Mouse (Mus musculus) intestine, embryonic 16.5 days (tissue): ENCODE results near the gene Zfp512b. TPM values are rescaled to one million over a fixed set of nuclear protein-coding genes. Genes with fewer than 3 reads are reported as not detected.

Experiments used
- ATAC-seq: fragments of 200-750 bp; cut with Nextera tagmentation; 2 replicates; pipeline ENCODE4 v1.8.0; 2017; ENCODE audit warnings: moderate TSS enrichment, moderate library complexity
- H3K27ac ChIP-seq: fragments of 300-500 bp; sonication (generic); 2 replicates; pipeline ENCODE4 v1.5.1; 2014; ENCODE audit warnings: mild to moderate bottlenecking, low read length
- H3K27me3 ChIP-seq: fragments of 300-500 bp; sonication (generic); replicated peaks from 2 replicates; pipeline ENCODE4 v1.6.1; 2014; ENCODE audit warnings: low read length, control low read depth, mixed read lengths; ENCODE audit not compliant: control insufficient read depth, insufficient read depth
- H3K36me3 ChIP-seq: fragments of 300-500 bp; sonication (generic); 2 replicates; pipeline ENCODE4 v1.6.1; 2014; ENCODE audit warnings: low read length, control low read depth; ENCODE audit not compliant: control insufficient read depth, insufficient read depth
- H3K4me1 ChIP-seq: fragments of 300-500 bp; sonication (generic); 2 replicates; pipeline ENCODE4 v1.6.1; 2014; ENCODE audit warnings: low read length, control low read depth, mixed read lengths; ENCODE audit not compliant: control insufficient read depth, insufficient read depth
- H3K4me2 ChIP-seq: fragments of 300-500 bp; sonication (generic); 2 replicates; pipeline ENCODE4 v1.6.1; 2014; ENCODE audit warnings: low read depth, low read length, control low read depth
- H3K4me3 ChIP-seq: fragments of 300-500 bp; sonication (generic); 2 replicates; pipeline ENCODE4 v1.5.1; 2014; ENCODE audit warnings: mild to moderate bottlenecking, low read length
- H3K9ac ChIP-seq: fragments of 300-500 bp; sonication (generic); 2 replicates; pipeline ENCODE4 v1.6.1; 2014; ENCODE audit warnings: low read depth, low read length
- H3K9me3 ChIP-seq: fragments of 300-500 bp; sonication (generic); 2 replicates; pipeline ENCODE4 v1.6.1; 2016; ENCODE audit warnings: low read length, control low read depth; ENCODE audit not compliant: control insufficient read depth
- WGBS: fragments of 180-500 bp; shearing (Covaris S2); extraction: QIAGEN DNeasy Blood & Tissue Kit; methylation state at CpG from one replicate; pipeline ENCODE4 v1.1.7; 2014; 5-methylcytosine and 5-hydroxymethylcytosine counted together
- polyA plus RNA-seq: library from polyadenylated mRNA; unstranded; fragments of >200 nt; fragmentation: Nextera tagmentation; extraction: Ambion mirVana; gene quantifications from 2 replicates; pipeline ENCODE4 v1.2.1, GENCODE M21; 2015

Gene Zfp512b
- polyA plus RNA-seq, 1 experiment from 2014 or later: 20.5 TPM

DNA sequence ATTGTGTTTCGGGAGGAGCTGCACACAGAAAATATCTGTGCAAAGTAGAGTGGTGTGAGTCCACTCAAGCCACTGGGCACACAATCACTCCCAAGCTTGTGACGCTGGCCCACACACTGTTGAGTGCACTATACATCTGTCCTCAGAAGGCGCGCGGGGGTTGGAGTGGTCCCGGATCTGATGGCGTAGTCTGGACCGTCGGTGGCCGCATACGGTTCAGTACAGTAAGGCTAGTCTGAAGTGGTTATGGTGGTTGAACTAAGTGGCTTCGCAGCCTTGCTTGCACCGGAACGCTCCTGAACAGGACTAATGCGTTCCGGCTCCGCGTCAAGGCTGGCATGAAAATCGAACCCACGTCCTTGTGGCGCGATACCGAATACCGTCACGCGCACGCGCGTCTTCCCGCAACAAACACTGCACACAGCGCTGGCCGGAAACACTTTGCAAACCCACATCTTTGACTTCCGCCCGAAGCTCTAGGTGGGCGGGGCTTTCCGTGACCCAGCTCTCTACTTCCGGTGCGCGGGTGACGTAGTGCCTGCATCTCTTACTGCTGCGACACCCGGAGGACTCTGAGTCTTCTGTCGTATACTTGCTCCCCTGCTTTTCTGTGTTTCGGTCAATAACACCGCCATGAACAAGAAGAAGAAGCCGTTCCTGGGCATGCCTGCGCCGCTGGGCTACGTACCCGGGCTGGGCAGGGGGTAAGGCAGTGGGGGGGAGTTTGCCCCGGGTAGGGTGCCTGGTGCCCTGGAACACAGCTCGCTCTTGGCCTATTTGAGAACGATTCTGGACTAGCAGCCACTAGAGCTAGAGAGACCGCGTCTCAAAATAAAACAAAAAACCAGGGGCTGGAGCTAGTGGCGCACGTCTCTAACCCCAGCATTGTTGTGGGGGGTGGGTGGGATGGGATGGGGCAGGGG lies 8.5 kb upstream of the Zfp512b start:
- Histone ChIP-seq H3K27me3 (no peaks in the 10 kb centered on the region), H3K9ac (peak overlapping the region; percentile 79), H3K4me1 (peaks cover 22% of the 10 kb centered on the region), H3K9me3 (no peaks in the 10 kb centered on the region), H3K36me3 (0 out of 2 replicates have a peak, but pooled peaks cover 1% of the 10 kb centered on the region), H3K4me2 (peak overlapping the region; percentile 90), H3K4me3 (peak overlapping the region; percentile 72), H3K27ac (peak overlapping the region; percentile 75)
- 1% methylated on average over 57 of the region's 57 CpGs for WGBS
- peak; percentile 92 for ATAC-seq

DNA sequence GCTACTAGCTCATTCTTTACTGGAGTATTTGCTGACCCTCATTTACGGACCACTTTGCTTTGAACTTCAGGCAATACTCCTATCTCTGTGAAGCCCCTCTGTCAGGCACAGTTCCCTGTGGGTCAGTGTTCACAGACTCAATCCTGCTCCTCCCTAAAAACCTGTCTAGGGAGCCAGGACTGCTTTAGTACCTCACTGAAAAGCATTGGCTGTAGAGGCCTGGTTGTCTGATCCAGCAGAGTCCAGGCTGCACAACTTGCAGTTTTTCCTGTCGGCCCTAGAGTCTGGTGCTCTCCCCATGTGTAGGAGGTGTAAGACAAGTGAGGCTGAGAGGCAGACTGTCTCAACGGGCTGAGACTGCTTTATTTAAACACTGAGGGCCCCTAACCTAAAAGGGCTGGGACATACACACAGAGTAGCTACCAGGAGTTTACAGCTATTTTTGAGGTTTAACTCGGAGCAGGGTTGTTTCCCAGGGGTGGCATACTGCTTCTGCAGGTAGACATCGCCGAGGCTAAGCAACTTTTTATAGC lies 7.7 kb upstream of the Zfp512b start:
- no peak for ATAC-seq
- H3K9me3 ChIP-seq: no peaks in the 10 kb centered on the region
- H3K27me3 ChIP-seq: no peaks in the 10 kb centered on the region
- H3K4me2 ChIP-seq: peak overlapping the region; percentile 90
- H3K36me3 ChIP-seq: 0 out of 2 replicates have a peak, but pooled peaks cover 2% of the 10 kb centered on the region
- peak overlapping the region; percentile 75; the same call in 1 of the 2 replicates for H3K27ac ChIP-seq
- WGBS: 60% methylated on average over 6 of the region's 6 CpGs
- H3K9ac ChIP-seq: peak overlapping the region; percentile 79
- H3K4me3 ChIP-seq: peak overlapping the region; percentile 72
- peaks cover 22% of the 10 kb centered on the region for H3K4me1 ChIP-seq

DNA sequence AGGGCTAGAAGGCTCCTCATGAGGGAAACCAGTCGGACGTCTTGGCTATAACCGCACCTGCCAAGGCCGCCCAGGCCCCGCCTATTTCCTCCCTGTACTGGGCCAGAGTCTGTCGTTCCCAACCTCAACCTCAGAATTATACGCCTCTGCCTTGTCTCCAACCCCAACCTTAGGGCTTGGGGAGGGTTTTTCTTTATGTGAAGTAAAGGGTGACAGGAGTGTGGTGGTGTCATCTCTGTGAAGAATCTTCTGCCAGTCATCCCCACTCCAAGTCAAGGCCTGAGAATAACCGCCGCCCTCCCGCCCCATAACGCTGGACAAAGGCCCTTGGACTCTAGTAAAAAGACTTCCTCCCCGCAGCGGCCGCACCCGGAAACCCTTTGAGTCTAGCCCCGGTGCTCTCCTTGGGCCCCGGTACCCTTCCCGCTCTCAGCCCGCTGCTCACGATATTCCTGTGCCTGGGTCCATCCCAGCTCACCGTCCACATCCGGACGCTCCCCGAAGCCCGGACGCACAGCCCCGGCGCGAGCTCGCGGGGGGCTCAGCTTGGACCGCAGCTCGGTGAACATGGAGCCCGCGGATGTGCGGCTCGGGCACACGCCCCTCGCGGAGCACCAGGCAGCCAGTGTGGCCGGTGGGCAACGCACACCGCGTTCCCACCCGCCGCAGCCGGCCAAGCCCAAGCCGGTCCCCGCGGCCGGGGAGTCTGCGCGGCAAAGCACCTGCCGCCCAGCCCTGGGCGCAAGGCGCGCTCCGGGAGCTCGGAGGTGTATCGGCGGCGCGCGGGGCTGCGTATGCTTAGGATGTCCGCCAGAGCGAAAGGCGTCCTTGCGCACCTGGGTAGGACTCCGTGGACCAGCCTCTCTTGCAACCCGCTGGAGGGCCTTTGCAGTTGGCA lies 6.1 kb upstream of the Zfp512b start, which contains the start of gene Samd10:
Gene Samd10, minus strand, starts transcription at position 759 of the 898 bp plus-strand sequence.
- peaks cover 22% of the 10 kb centered on the region for H3K4me1 ChIP-seq
- H3K4me2 ChIP-seq: peak within 1 kb of the TSS; percentile 85
- no peaks in the 10 kb centered on the region for H3K9me3 ChIP-seq
- peak within 1 kb of the TSS; percentile 94 for H3K27ac ChIP-seq
- ATAC-seq: peak; percentile 65
- 0 out of 2 replicates have a peak, but pooled peaks cover 2% of the 10 kb centered on the region for H3K36me3 ChIP-seq
- H3K4me3 ChIP-seq: peak within 1 kb of the TSS; percentile 71
- H3K27me3 ChIP-seq: no peaks in the 10 kb centered on the region
- H3K9ac ChIP-seq: peak within 1 kb of the TSS; percentile 87
- 2% methylated on average over 71 of the region's 71 CpGs for WGBS

DNA sequence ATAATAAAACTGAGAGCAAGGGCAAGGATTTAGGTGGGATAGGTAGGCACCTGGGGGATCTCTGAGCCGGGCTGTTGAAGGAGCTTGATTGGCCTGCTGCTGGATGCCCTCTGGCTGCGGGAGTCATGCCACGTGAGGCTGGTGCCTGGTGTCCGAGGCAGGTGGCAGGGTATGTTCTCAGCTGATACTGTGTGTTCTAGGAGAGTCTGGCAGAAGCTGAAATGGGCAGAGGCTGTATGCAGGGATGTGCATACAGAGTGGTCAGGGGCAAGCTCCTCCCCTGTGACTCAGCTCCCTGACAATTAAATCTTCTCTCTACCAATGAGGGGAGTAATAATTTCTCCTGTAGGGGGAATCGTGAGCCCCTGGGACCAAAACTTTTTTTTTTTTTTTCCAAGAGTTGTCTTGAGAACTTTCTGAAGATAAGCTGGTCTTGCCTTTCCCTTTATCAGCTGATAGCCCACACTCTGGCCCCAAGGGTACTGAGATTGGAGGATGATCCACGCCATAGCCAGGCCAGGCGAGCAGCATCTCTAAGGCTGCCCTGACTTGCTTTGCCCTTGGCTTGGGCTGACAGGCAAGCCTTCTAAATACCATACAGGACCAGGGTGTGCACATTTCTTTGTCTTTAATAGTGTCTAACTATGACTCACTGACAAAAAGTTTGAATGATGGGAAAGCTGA lies 4.9 kb upstream of the Zfp512b start:
- Histone ChIP-seq H3K27ac (0 out of 2 replicates have a peak overlapping the region, but pooled peaks have one; percentile 3), H3K4me2 (no peak overlapping the region)

DNA sequence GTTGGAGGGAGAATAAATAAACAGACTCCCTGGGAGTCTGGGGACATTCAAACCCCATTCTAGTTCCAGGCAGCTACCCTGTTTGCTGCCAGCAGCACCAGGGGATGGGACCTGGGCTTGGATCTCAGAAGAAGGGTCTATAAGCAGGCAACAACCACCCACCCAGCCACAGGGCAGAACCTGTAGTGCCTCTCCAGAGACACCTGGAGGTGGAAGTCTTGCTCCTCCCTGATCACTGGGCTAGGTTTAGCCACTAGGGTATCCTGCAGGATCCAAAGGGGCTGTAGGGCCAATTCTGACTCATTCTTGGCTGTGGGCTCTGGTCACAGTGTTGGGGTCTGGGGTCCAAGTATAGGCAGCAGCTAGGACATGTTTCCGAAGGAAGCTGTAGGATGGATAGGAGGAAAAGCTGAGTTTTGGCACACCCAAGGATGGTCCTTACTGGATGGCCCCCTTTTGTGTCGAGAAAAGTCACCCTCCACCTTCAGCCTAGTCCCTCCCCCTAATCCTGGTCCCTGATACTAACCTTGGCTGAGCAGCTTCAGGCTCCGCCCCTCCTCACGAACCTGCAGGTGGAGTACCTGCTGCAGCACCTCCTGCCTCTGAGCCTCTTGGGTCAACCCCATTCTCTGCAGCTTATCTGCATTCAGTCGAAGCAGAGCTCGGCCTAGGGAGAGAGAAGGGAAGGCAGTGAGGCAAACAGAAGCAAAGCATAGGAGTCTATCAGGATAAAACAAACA lies 3.8 kb upstream of the Zfp512b start:
- H3K27me3 ChIP-seq: no peaks in the 10 kb centered on the region
- H3K4me1 ChIP-seq: peaks cover 17% of the 10 kb centered on the region
- H3K4me3 ChIP-seq: no peak overlapping the region
- H3K9ac ChIP-seq: 0 out of 2 replicates have a peak overlapping the region, but pooled peaks have one; percentile 10
- H3K9me3 ChIP-seq: no peaks in the 10 kb centered on the region
- ATAC-seq: no peak
- 0 out of 2 replicates have a peak, but pooled peaks cover 2% of the 10 kb centered on the region for H3K36me3 ChIP-seq
- 48% methylated on average over 6 of the region's 6 CpGs for WGBS
- no peak overlapping the region for H3K4me2 ChIP-seq
- no peak overlapping the region for H3K27ac ChIP-seq

More for the DNA sequence above, 4.9 kb upstream of the Zfp512b start:
- Histone ChIP-seq H3K27me3 (no peaks in the 10 kb centered on the region), H3K9me3 (no peaks in the 10 kb centered on the region), H3K9ac (no peak overlapping the region), H3K4me3 (no peak overlapping the region), H3K36me3 (0 out of 2 replicates have a peak, but pooled peaks cover 2% of the 10 kb centered on the region), H3K4me1 (peaks cover 20% of the 10 kb centered on the region)
- no peak for ATAC-seq
- 63% methylated on average over 7 of the region's 7 CpGs for WGBS

DNA sequence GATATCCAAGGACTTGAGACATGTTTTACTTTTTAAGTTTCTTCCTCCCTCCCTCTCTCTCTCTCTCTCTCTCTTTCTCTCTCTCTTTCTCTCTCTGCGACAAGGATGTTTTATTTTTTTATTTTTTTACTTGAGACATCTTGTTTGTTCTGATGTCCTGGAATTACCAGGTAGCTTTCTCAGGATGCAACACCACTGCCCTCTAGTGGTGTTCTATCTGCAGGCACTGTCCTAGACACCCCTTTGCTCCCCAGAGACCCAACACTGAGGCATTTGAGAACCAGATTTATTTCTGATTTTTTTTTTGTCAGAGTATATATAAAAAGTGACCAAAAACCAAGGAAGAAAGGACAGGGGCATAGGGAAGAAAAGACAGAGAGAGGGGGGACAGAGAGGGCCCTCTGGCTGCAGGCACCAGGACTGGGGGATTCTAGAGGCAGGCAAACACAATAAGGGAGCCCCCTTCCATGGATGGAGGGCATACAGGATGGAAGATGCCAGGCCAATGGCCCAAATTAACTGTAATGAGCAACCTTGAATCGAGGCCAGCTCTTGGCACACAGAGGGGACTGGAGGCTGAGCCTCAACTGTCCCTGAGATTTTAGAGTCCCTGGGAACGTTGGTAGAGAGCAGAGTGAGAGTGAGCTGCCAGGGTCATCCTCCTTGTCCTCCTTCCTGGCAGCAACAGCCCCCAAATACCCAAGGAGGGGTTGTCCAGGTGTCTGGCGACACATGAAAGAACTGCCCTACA lies 2.5 kb upstream of the Zfp512b start:
- H3K9ac ChIP-seq: no peak overlapping the region
- no peak for ATAC-seq
- no peak overlapping the region for H3K4me2 ChIP-seq
- no peak overlapping the region for H3K27ac ChIP-seq
- H3K9me3 ChIP-seq: no peaks in the 10 kb centered on the region
- H3K4me1 ChIP-seq: peaks cover 14% of the 10 kb centered on the region
- H3K36me3 ChIP-seq: 0 out of 2 replicates have a peak, but pooled peaks cover 2% of the 10 kb centered on the region
- no peaks in the 10 kb centered on the region for H3K27me3 ChIP-seq
- no peak overlapping the region for H3K4me3 ChIP-seq
- WGBS: 73% methylated on average over 4 of the region's 4 CpGs

DNA sequence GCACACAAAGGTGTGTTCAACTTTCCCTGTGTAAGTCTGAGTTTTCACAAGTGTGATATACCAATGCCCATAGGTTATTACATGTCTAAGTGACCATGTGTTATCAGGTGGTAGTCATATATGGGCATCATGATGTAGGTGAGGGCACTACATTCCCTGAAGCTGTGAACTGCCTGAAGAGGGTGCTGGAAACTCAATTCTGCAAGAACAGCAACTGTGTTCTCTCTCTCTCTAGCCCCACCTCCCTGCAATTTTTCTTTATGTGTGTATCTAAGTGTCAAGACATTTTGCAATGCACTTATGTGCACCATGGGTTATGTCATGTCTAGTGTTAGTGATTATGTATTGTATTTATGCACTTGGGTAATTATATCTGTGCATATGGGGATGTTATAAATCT lies 1.3 kb upstream of the Zfp512b start:
- Histone ChIP-seq H3K9ac (no peak overlapping the region), H3K27ac (no peak overlapping the region), H3K9me3 (no peaks in the 10 kb centered on the region), H3K4me3 (no peak overlapping the region), H3K4me2 (no peak overlapping the region), H3K4me1 (peaks cover 14% of the 10 kb centered on the region), H3K36me3 (peaks cover 7% of the 10 kb centered on the region; the same call in 1 of the 2 replicates), H3K27me3 (no peaks in the 10 kb centered on the region)
- ATAC-seq: no peak
